Mouse (Mus musculus) liver, embryonic 12.5 days (tissue): ENCODE measurements around the gene Dhx40. TPM values are rescaled to one million over a fixed set of nuclear protein-coding genes. Genes with fewer than 3 reads are reported as not detected.
A peak's percentile ranks its signal among the peaks of the same experiment; 100 is the strongest.

Experiments
- ATAC-seq: fragments of 200-750 bp; cut with Nextera tagmentation; 2 replicates; pipeline ENCODE4 v1.8.0; 2017; ENCODE audit warnings: moderate number of reproducible peaks, mild to moderate bottlenecking, moderate library complexity
- H3K27ac ChIP-seq: fragments of 300-500 bp; sonication (generic); 2 replicates; pipeline ENCODE4 v1.5.1; 2016; ENCODE audit warnings: mild to moderate bottlenecking
- H3K27me3 ChIP-seq: fragments of 300-500 bp; sonication (generic); replicated peaks from 2 replicates; pipeline ENCODE4 v1.6.1; 2016; ENCODE audit warnings: mild to moderate bottlenecking, moderate library complexity
- H3K36me3 ChIP-seq: fragments of 300-500 bp; sonication (generic); 2 replicates; pipeline ENCODE4 v1.6.1; 2016; ENCODE audit warnings: mild to moderate bottlenecking, moderate library complexity
- H3K4me1 ChIP-seq: fragments of 300-500 bp; sonication (generic); 2 replicates; pipeline ENCODE4 v1.6.1; 2016
- H3K4me2 ChIP-seq: fragments of 300-500 bp; sonication (generic); 2 replicates; pipeline ENCODE4 v1.6.1; 2016; ENCODE audit warnings: mild to moderate bottlenecking, moderate library complexity
- H3K4me3 ChIP-seq: fragments of 300-500 bp; sonication (generic); 2 replicates; pipeline ENCODE4 v1.5.1; 2016; ENCODE audit warnings: mild to moderate bottlenecking, moderate library complexity
- H3K9ac ChIP-seq: fragments of 300-500 bp; sonication (generic); 2 replicates; pipeline ENCODE4 v1.6.1; 2016; ENCODE audit warnings: mild to moderate bottlenecking, moderate library complexity
- H3K9me3 ChIP-seq: fragments of 300-500 bp; sonication (generic); replicated peaks from 2 replicates; pipeline ENCODE4 v1.6.1; 2016; ENCODE audit warnings: mild to moderate bottlenecking, moderate library complexity
- WGBS: fragments of 180-500 bp; shearing (Covaris S2); methylation state at CpG from one replicate; pipeline ENCODE4 v1.1.7; 2016; ENCODE audit not compliant: insufficient replicate concordance; 5-methylcytosine and 5-hydroxymethylcytosine counted together
- polyA plus RNA-seq: library from polyadenylated mRNA; unstranded; fragments of >200 nt; fragmentation: Nextera tagmentation; extraction: Ambion mirVana; gene quantifications from 2 replicates; pipeline ENCODE4 v1.2.1, GENCODE M21; 2016

Gene Dhx40
- polyA plus RNA-seq, 1 experiment from 2014 or later, result 10.0 TPM

- H3K9ac ChIP-seq, result no peak overlapping the region
- 61% methylated on average over 8 of the region's 8 CpGs for WGBS
- no peak overlapping the region for H3K4me2 ChIP-seq
- 0 out of 2 replicates have a peak overlapping the region, but pooled peaks have one; percentile 7 for H3K27ac ChIP-seq
- no peaks in the 10 kb centered on the region for H3K4me1 ChIP-seq
- H3K27me3 ChIP-seq, result no peaks in the 10 kb centered on the region
- no peak overlapping the region for H3K4me3 ChIP-seq
- ATAC-seq, result no peak
- H3K9me3 ChIP-seq, result no peaks in the 10 kb centered on the region
- H3K36me3 ChIP-seq, result peaks cover 88% of the 10 kb centered on the region
Observed at GRCm38 (mm10) chr11:86719390-86719789, 88.2 kb downstream of the Dhx40 start.

Other genes with a start within 250 kb of the Dhx40 start
- gene Vmp1, start 123.9 kb downstream of the Dhx40 start, polyA plus RNA-seq, result 102 and 110 TPM in 2 replicates
- 26.1 and 26.8 TPM in 2 replicates for gene Ptrh2, start 123.8 kb downstream of the Dhx40 start, polyA plus RNA-seq
- gene Cltc, start 50.2 kb downstream of the Dhx40 start, polyA plus RNA-seq, result 133 and 135 TPM in 2 replicates
- gene Ypel2, start 186.0 kb upstream of the Dhx40 start, polyA plus RNA-seq, result 1.3 and 1.4 TPM in 2 replicates